Mouse (Mus musculus) adrenal gland, adult (tissue): ENCODE results near the gene Rae1.
A peak's percentile ranks its signal among the peaks of the same experiment; 100 is the strongest.

ENCODE experiments used
- DNase-seq, 2 experiments: peaks; one replicate each; pipeline ENCODE4 v3.0.0; 2022 to 2023; ENCODE audit warnings: low spot score in 1 of 2; ENCODE audit not compliant: inconsistent age in 2 of 2

The Rae1 gene

GRCm38 (mm10) chr2:172999630-173000284 lies at the start of gene Rae1:
TSS of gene Rae1 (plus strand) at chr2:173000117.
- peak; percentile 99 for DNase-seq

GRCm38 (mm10) chr2:172950119-172950676 lies 49.7 kb upstream of the Rae1 start:
- DNase-seq = no peak

- DNase-seq = no peak
Observed at GRCm38 (mm10) chr2:172950722-172951121, 49.2 kb upstream of the Rae1 start.

- no peak for DNase-seq
Observed at GRCm38 (mm10) chr2:172951976-172952375, 47.9 kb upstream of the Rae1 start.

GRCm38 (mm10) chr2:172958579-172958978 lies 41.3 kb upstream of the Rae1 start:
- DNase-seq = no peak

GRCm38 (mm10) chr2:172959006-172959768 lies 40.7 kb upstream of the Rae1 start:
- no peak for DNase-seq

- DNase-seq = no peak
Observed at GRCm38 (mm10) chr2:172960350-172960749, 39.6 kb upstream of the Rae1 start.

- DNase-seq = no peak
Observed at GRCm38 (mm10) chr2:172961211-172961610, 38.7 kb upstream of the Rae1 start.

- no peak for DNase-seq
Observed at GRCm38 (mm10) chr2:172965249-172965648, 34.7 kb upstream of the Rae1 start.

- no peak for DNase-seq
Observed at GRCm38 (mm10) chr2:172966480-172966879, 33.4 kb upstream of the Rae1 start.

GRCm38 (mm10) chr2:172971865-172972264 lies 28.1 kb upstream of the Rae1 start:
- no peak for DNase-seq

GRCm38 (mm10) chr2:172973806-172974565 lies 25.9 kb upstream of the Rae1 start:
- DNase-seq = no peak

GRCm38 (mm10) chr2:172974701-172975100 lies 25.2 kb upstream of the Rae1 start:
- DNase-seq = no peak

- no peak for DNase-seq
Observed at GRCm38 (mm10) chr2:172975159-172975558, 24.8 kb upstream of the Rae1 start.

GRCm38 (mm10) chr2:172976661-172977238 lies 23.2 kb upstream of the Rae1 start:
- DNase-seq = no peak

GRCm38 (mm10) chr2:172977409-172978130 lies 22.3 kb upstream of the Rae1 start, which contains the start of gene Spo11:
TSS of gene Spo11 (plus strand) at chr2:172977700.
- no peak for DNase-seq

GRCm38 (mm10) chr2:172978131-172978633 lies 21.7 kb upstream of the Rae1 start:
- DNase-seq = no peak

GRCm38 (mm10) chr2:172979666-172980345 lies 20.1 kb upstream of the Rae1 start:
- no peak for DNase-seq

- no peak for DNase-seq
Observed at GRCm38 (mm10) chr2:172982776-172983561, 16.9 kb upstream of the Rae1 start.
